Mouse (Mus musculus) hindbrain, embryonic 13.5 days (tissue): ENCODE data around the gene Bdkrb1. TPM values are rescaled to one million over a fixed set of nuclear protein-coding genes. Genes with fewer than 3 reads are reported as not detected.

Experiments used
- ATAC-seq: fragments of 200-750 bp; cut with Nextera tagmentation; 2 replicates; pipeline ENCODE4 v1.8.0; 2017; ENCODE audit warnings: moderate TSS enrichment; ENCODE audit not compliant: low FRiP score
- H3K27ac ChIP-seq: fragments of 300-500 bp; sonication (generic); 2 replicates; pipeline ENCODE4 v1.5.1; 2015; ENCODE audit warnings: inconsistent platforms, mild to moderate bottlenecking, moderate library complexity
- H3K27me3 ChIP-seq: fragments of 300-500 bp; sonication (generic); 2 replicates; pipeline ENCODE4 v1.6.1; 2015; ENCODE audit warnings: mild to moderate bottlenecking, inconsistent platforms
- H3K36me3 ChIP-seq: fragments of 300-500 bp; sonication (generic); 2 replicates; pipeline ENCODE4 v1.6.1; 2015; ENCODE audit warnings: mild to moderate bottlenecking, inconsistent platforms
- H3K4me1 ChIP-seq: fragments of 300-500 bp; sonication (generic); replicated peaks from 2 replicates; pipeline ENCODE4 v1.6.1; 2015; ENCODE audit warnings: inconsistent platforms
- H3K4me2 ChIP-seq: fragments of 300-500 bp; sonication (generic); 2 replicates; pipeline ENCODE4 v1.6.1; 2015; ENCODE audit warnings: inconsistent platforms, mild to moderate bottlenecking, moderate library complexity
- H3K4me3 ChIP-seq: fragments of 300-500 bp; sonication (generic); 2 replicates; pipeline ENCODE4 v1.5.1; 2015; ENCODE audit warnings: mild to moderate bottlenecking, inconsistent platforms
- H3K9ac ChIP-seq: fragments of 300-500 bp; sonication (generic); 2 replicates; pipeline ENCODE4 v1.6.1; 2015; ENCODE audit warnings: mild to moderate bottlenecking, inconsistent platforms
- H3K9me3 ChIP-seq: fragments of 300-500 bp; sonication (generic); 2 replicates; pipeline ENCODE4 v1.6.1; 2016; ENCODE audit warnings: inconsistent platforms
- WGBS: fragments of 180-500 bp; shearing (Covaris S2); methylation state at CpG from one replicate; pipeline ENCODE4 v1.1.7; 2015; 5-methylcytosine and 5-hydroxymethylcytosine counted together
- polyA plus RNA-seq: library from polyadenylated mRNA; unstranded; fragments of >200 nt; fragmentation: Nextera tagmentation; extraction: Ambion mirVana; gene quantifications from 2 replicates; pipeline ENCODE4 v1.2.1, GENCODE M21; 2015

Bdkrb1 gene
- polyA plus RNA-seq, 1 experiment from 2014 or later: 0.25 TPM

GRCm38 (mm10) chr12:105642770-105643321, 40.0 kb downstream of the Bdkrb1 start:
- H3K4me3 ChIP-seq: no peak overlapping the region
- ATAC-seq: no peak
- no peak overlapping the region for H3K27ac ChIP-seq
- no peaks in the 10 kb centered on the region for H3K4me1 ChIP-seq
- 93% methylated on average over 11 of the region's 11 CpGs for WGBS
- no peak overlapping the region for H3K9ac ChIP-seq
- H3K4me2 ChIP-seq: no peak overlapping the region
- H3K9me3 ChIP-seq: no peaks in the 10 kb centered on the region
- no peaks in the 10 kb centered on the region for H3K27me3 ChIP-seq
- peaks cover 96% of the 10 kb centered on the region for H3K36me3 ChIP-seq

Other genes with a start within 250 kb of the Bdkrb1 start
- 12.3 TPM in 2 replicates for gene D430019H16Rik, start 149.2 kb upstream of the Bdkrb1 start, polyA plus RNA-seq
- 1.6 and 1.7 TPM in 2 replicates for gene Bdkrb2, start 39.9 kb upstream of the Bdkrb1 start, polyA plus RNA-seq
- gene Gskip, start 81.7 kb downstream of the Bdkrb1 start, polyA plus RNA-seq: 34.5 and 36.7 TPM in 2 replicates
- 12.8 and 13.1 TPM in 2 replicates for gene Atg2b, start 82.1 kb downstream of the Bdkrb1 start, polyA plus RNA-seq
- gene Ak7, start 102.9 kb downstream of the Bdkrb1 start, polyA plus RNA-seq: 2.2 and 2.8 TPM in 2 replicates
- 193 and 196 TPM in 2 replicates for gene Papola, start 181.6 kb downstream of the Bdkrb1 start, polyA plus RNA-seq